In genomic region chr4:152294188-152294929, GRCm38 (mm10) we compare ENCODE assay signal across 14 mouse cellular contexts. TPM values are rescaled to one million over a fixed set of nuclear protein-coding genes. Genes with fewer than 3 reads are reported as not detected.
DNase-seq lines count a peak whose midpoint lies in the region; ATAC-seq and TF ChIP-seq lines count a peak whose summit lies in the region.
"Had no signal": no experiment of that assay in that cellular context is flagged by ENCODE, and none has a peak within 500 bp of the region (broad histone marks: within the 10 kb centered on the region; RNA-seq: fewer than 3 reads in every experiment).

No protein-coding gene starts in this region.

- peak overlapping the region; percentile 82; the same call in 1 of the 2 replicates for H3K27ac ChIP-seq in heart, embryonic 13.5 days (replicated peaks)
- peak overlapping the region; percentile 38; the same call in 1 of the 2 replicates for H3K27ac ChIP-seq in lung, embryonic 15.5 days
- no peak overlapping the region for H3K27ac ChIP-seq in kidney, postnatal 0 days
- H3K27ac ChIP-seq: forebrain, embryonic 10.5 days; limb, embryonic 15.5 days had no signal

- no peaks in the 10 kb centered on the region for H3K9me3 ChIP-seq in heart, embryonic 13.5 days
- H3K9me3 ChIP-seq in lung, embryonic 15.5 days: no peaks in the 10 kb centered on the region
- no peaks in the 10 kb centered on the region for H3K9me3 ChIP-seq in kidney, postnatal 0 days (replicated peaks; ENCODE audit: low read length)
- H3K9me3 ChIP-seq: forebrain, embryonic 10.5 days; limb, embryonic 15.5 days had no signal

- H3K4me3 ChIP-seq in heart, embryonic 13.5 days: no peak overlapping the region
- no peak overlapping the region for H3K4me3 ChIP-seq in lung, embryonic 15.5 days
- no peak overlapping the region for H3K4me3 ChIP-seq in kidney, postnatal 0 days (replicated peaks; ENCODE audit: low read depth, low read length)
- H3K4me3 ChIP-seq: forebrain, embryonic 10.5 days; limb, embryonic 15.5 days had no signal

- H3K4me1 ChIP-seq in heart, embryonic 13.5 days: peaks cover 37% of the 10 kb centered on the region
- H3K4me1 ChIP-seq in lung, embryonic 15.5 days: peaks cover 22% of the 10 kb centered on the region
- peaks cover 17% of the 10 kb centered on the region for H3K4me1 ChIP-seq in kidney, postnatal 0 days (replicated peaks; ENCODE audit: insufficient read depth, low read length)

- no peak for ATAC-seq in heart, embryonic 13.5 days (ENCODE audit: extremely low read depth, insufficient number of reproducible peaks, low FRiP score, low TSS enrichment)
- no peak for ATAC-seq in lung, embryonic 15.5 days (ENCODE audit: borderline replicate concordance, extremely low read depth, low FRiP score, low TSS enrichment)
- ATAC-seq in kidney, postnatal 0 days (replicated peaks; ENCODE audit: low FRiP score, low read depth): no peak

- H3K36me3 ChIP-seq in heart, embryonic 13.5 days: peaks cover 1% of the 10 kb centered on the region; the same call in 1 of the 2 replicates
- H3K36me3 ChIP-seq in lung, embryonic 15.5 days: no peaks in the 10 kb centered on the region
- no peaks in the 10 kb centered on the region for H3K36me3 ChIP-seq in kidney, postnatal 0 days (ENCODE audit: insufficient read depth, low read length)
- H3K36me3 ChIP-seq: forebrain, embryonic 10.5 days had no signal

- H3K9ac ChIP-seq in heart, embryonic 13.5 days: no peak overlapping the region
- no peak overlapping the region for H3K9ac ChIP-seq in lung, embryonic 15.5 days
- no peak overlapping the region for H3K9ac ChIP-seq in kidney, postnatal 0 days (ENCODE audit: low read depth, low read length)
- H3K9ac ChIP-seq: limb, embryonic 15.5 days had no signal

- 47% methylated on average over 10 of the region's 10 CpGs for WGBS in heart, embryonic 13.5 days
- 51% methylated on average over 10 of the region's 10 CpGs for WGBS in lung, embryonic 15.5 days
- WGBS in kidney, postnatal 0 days: 49% methylated on average over 10 of the region's 10 CpGs

- peak; percentile 55 for TF ChIP-seq CTCF in kidney, postnatal 0 days (IDR thresholded peaks at IDR 0.05; ENCODE audit: low read depth)

- DNase-seq in heart, postnatal 36 days: no peak
- no peak for DNase-seq in lung, postnatal 10 days
- DNase-seq in NIH3T3 (ENCODE audit: low read depth): peak; percentile 47
- peak; percentile 57 for DNase-seq in kidney, postnatal 0 days (ENCODE audit: low spot score)
- no peak for DNase-seq in urinary bladder, postnatal 36 days (ENCODE audit: low spot score in 2 of 2)
- no peak for DNase-seq in cerebellum, adult 9-11 months
- DNase-seq: cerebellum, postnatal 14 days had no signal

- intact Hi-C loops in heart, postnatal 36 days (cut with DNase I): no loop called here

- no peak overlapping the region for H3K4me2 ChIP-seq in heart, embryonic 13.5 days
- no peak overlapping the region for H3K4me2 ChIP-seq in lung, embryonic 15.5 days
- no peak overlapping the region for H3K4me2 ChIP-seq in kidney, postnatal 0 days (ENCODE audit: low read length)
- H3K4me2 ChIP-seq: limb, embryonic 15.5 days had no signal

- peaks cover 47% of the 10 kb centered on the region for H3K27me3 ChIP-seq in heart, embryonic 13.5 days (replicated peaks)
- H3K27me3 ChIP-seq in lung, embryonic 15.5 days: peaks cover 44% of the 10 kb centered on the region
- peaks cover 27% of the 10 kb centered on the region for H3K27me3 ChIP-seq in kidney, postnatal 0 days (ENCODE audit: insufficient read depth, low read length)

RNA-seq across cellular contexts. Expression of gene Icmt, which starts 2.7 kb away (rescaled TPM):
- 16.8 and 19.7 TPM in 2 replicates for polyA plus RNA-seq in heart, embryonic 13.5 days (2015; fragmentation: Nextera tagmentation; extraction: Ambion mirVana)
- total RNA-seq in heart, postnatal 36 days (2021): 10 to 100 TPM; 25.4 to 25.8 TPM
- 25.2 and 26.0 TPM in 2 replicates for polyA plus RNA-seq in lung, embryonic 15.5 days (2015; fragmentation: Nextera tagmentation; extraction: Ambion mirVana)
- 20.0 and 23.6 TPM in 2 replicates for polyA plus RNA-seq in kidney, postnatal 0 days (2015; fragmentation: Nextera tagmentation; extraction: Ambion mirVana)

RNA-seq across cellular contexts. Expression of gene Hes3, which starts 2.9 kb away (rescaled TPM):
- polyA plus RNA-seq in heart, embryonic 13.5 days (2015; fragmentation: Nextera tagmentation; extraction: Ambion mirVana): not detected in 2 replicates
- total RNA-seq in heart, postnatal 36 days (2021): not detected
- not detected in 2 replicates for polyA plus RNA-seq in lung, embryonic 15.5 days (2015; fragmentation: Nextera tagmentation; extraction: Ambion mirVana)
- polyA plus RNA-seq in kidney, postnatal 0 days (2015; fragmentation: Nextera tagmentation; extraction: Ambion mirVana): not detected in 2 replicates
- total RNA-seq: granulocyte monocyte progenitor cell, adult 5-6 weeks; layer of hippocampus, adult 18-20 months had no signal
- polyA plus RNA-seq: limb, embryonic 15.5 days; stomach, embryonic 16.5 days had no signal

RNA-seq across cellular contexts. Expression of gene Gpr153, which starts 20.3 kb away (rescaled TPM):
- polyA plus RNA-seq in heart, embryonic 13.5 days (2015; fragmentation: Nextera tagmentation; extraction: Ambion mirVana): 9.2 and 9.6 TPM in 2 replicates
- 10 to 100 TPM; 10.7 to 14.0 TPM for total RNA-seq in heart, postnatal 36 days (2021)
- polyA plus RNA-seq in lung, embryonic 15.5 days (2015; fragmentation: Nextera tagmentation; extraction: Ambion mirVana): 14.9 and 15.2 TPM in 2 replicates
- polyA plus RNA-seq in kidney, postnatal 0 days (2015; fragmentation: Nextera tagmentation; extraction: Ambion mirVana): 4.6 and 5.2 TPM in 2 replicates
- total RNA-seq: granulocyte monocyte progenitor cell, adult 5-6 weeks had no signal

RNA-seq across cellular contexts. Expression of gene Rnf207, which starts 24.4 kb away (rescaled TPM):
- polyA plus RNA-seq in heart, embryonic 13.5 days (2015; fragmentation: Nextera tagmentation; extraction: Ambion mirVana): 71.2 and 73.2 TPM in 2 replicates
- 10 to 100 TPM; 50.2 to 68.0 TPM for total RNA-seq in heart, postnatal 36 days (2021)
- polyA plus RNA-seq in lung, embryonic 15.5 days (2015; fragmentation: Nextera tagmentation; extraction: Ambion mirVana): 2.9 and 3.3 TPM in 2 replicates
- 0.45 and 1.1 TPM in 2 replicates for polyA plus RNA-seq in kidney, postnatal 0 days (2015; fragmentation: Nextera tagmentation; extraction: Ambion mirVana)
- total RNA-seq: granulocyte monocyte progenitor cell, adult 5-6 weeks had no signal

RNA-seq across cellular contexts. Expression of gene Rpl22, which starts 31.2 kb away (rescaled TPM):
- polyA plus RNA-seq in heart, embryonic 13.5 days (2015; fragmentation: Nextera tagmentation; extraction: Ambion mirVana): 226 and 250 TPM in 2 replicates
- 100 to 1,000 TPM; 276 to 293 TPM for total RNA-seq in heart, postnatal 36 days (2021)
- polyA plus RNA-seq in lung, embryonic 15.5 days (2015; fragmentation: Nextera tagmentation; extraction: Ambion mirVana): 354 and 364 TPM in 2 replicates
- polyA plus RNA-seq in kidney, postnatal 0 days (2015; fragmentation: Nextera tagmentation; extraction: Ambion mirVana): 463 and 527 TPM in 2 replicates

Comparison
In these comparisons a context has a peak if more than half of its experiments do, and no peak if none do; other contexts are left out.
1. DNase-seq: peak in NIH3T3 (single experiment) and kidney, postnatal 0 days (single experiment); none in heart, postnatal 36 days (0 of 2), lung, postnatal 10 days (single experiment), urinary bladder, postnatal 36 days (0 of 2) and cerebellum, adult 9-11 months (single experiment).